Mouse (Mus musculus) brain, embryonic 14.5 days (tissue): ENCODE measurements around the gene Ank2.

Experiments used
- CTCF ChIP-seq: fragments of 200-500 bp; IDR thresholded peaks from 2 replicates; pipeline ENCODE4 v1.5.1; 2012; ENCODE audit warnings: inconsistent platforms, mild to moderate bottlenecking, moderate library complexity, borderline replicate concordance; ENCODE audit not compliant: insufficient read depth, insufficient read length; ENCODE audit errors: extremely low read depth
- POLR2A ChIP-seq: fragments of 200-500 bp; IDR thresholded peaks from 2 replicates; pipeline ENCODE4 v1.6.1; 2012; ENCODE audit warnings: mild to moderate bottlenecking, inconsistent platforms, borderline replicate concordance; ENCODE audit not compliant: poor library complexity, insufficient read depth, insufficient read length, severe bottlenecking; ENCODE audit errors: extremely low read depth

- TF ChIP-seq CTCF = no peak
- no peak for TF ChIP-seq POLR2A
Observed at GRCm38 (mm10) chr3:127137508-127137907, 361.6 kb downstream of the Ank2 start.
